Mouse (Mus musculus): Measurements from ENCODE around the gene Dhx30.
A peak's percentile ranks its signal among the peaks of the same experiment; 100 is the strongest.
"Not testable (repeated sequence)": the region's sequence is repeated elsewhere in the genome, so short reads cannot be mapped to it uniquely, and the experiment has no call there.

Dhx30 gene

GRCm38 (mm10) chr9:110094761-110095160, 22.9 kb downstream of the Dhx30 start:
- DNase-seq (ENCODE audit: low spot score): no peak

- no peak for DNase-seq (ENCODE audit: low spot score)
Observed at GRCm38 (mm10) chr9:110093303-110093702, 24.3 kb downstream of the Dhx30 start.

DNA sequence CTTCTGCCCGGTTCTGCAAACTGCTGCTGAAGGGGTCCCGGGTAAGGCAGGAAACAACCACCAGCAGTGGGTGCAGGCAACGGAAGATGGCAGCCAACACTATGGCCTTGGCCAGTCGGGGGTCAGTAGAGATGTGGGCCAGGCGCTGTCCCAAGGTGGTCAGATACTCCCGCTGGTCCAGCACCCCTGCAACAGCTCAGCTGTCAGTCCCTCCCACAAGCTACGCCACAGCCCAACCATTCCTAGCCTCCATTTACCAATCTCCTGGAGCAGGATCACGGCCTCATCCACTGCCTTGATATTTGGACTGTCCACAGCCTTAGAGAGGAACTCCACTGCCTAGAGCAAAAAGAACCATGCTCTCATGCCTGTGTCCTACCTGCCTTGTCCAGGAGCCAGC, 31.9 kb downstream of the Dhx30 start:
- no peak for DNase-seq (ENCODE audit: low spot score)

- DNase-seq (ENCODE audit: low spot score): no peak
Observed at GRCm38 (mm10) chr9:110084201-110084964, 33.2 kb downstream of the Dhx30 start.

DNA sequence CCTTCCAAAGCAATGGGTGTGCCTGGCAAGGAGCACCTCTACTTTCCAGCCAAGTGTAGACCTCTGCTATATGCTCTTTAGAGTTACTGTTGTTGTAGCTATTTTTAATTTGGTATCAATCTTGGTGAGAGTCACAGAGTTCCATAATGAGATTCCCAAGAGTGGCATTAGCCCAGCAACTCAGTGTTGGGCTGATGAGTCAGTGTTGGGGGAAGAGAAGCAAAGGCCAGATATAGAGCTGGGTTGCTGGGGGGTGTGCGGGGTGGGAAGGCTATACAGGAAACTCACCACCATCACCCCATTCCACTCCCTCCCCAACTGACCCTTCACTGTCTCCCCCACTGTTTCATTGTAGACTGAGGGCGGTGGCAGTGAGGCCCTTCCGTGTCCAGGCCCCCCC, 36.6 kb downstream of the Dhx30 start:
- DNase-seq (ENCODE audit: low spot score): no peak

- not testable (repeated sequence) for DNase-seq (ENCODE audit: low spot score)
Observed at GRCm38 (mm10) chr9:110076468-110076867, 41.2 kb downstream of the Dhx30 start.

DNA sequence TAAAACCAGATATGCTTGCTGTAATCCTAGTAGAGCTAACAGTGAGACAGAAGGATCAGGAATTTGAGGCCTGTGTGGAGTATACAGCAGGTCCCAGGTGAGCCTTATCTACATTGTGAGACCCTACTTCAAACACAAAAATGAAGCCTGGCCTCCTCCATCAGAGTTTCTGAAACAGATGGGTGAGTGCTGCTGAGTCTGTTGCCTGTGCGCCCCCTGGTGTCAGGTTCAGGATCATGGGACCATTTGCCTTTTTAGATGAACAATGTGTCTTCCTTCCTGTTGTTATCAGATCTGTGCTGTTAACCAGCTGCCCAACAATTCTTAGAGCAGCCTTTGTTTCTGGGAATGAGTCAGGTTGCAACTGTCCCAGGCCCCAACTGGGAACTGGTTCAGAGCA, 45.8 kb downstream of the Dhx30 start:
- DNase-seq (ENCODE audit: low spot score): peak; percentile 66

DNA sequence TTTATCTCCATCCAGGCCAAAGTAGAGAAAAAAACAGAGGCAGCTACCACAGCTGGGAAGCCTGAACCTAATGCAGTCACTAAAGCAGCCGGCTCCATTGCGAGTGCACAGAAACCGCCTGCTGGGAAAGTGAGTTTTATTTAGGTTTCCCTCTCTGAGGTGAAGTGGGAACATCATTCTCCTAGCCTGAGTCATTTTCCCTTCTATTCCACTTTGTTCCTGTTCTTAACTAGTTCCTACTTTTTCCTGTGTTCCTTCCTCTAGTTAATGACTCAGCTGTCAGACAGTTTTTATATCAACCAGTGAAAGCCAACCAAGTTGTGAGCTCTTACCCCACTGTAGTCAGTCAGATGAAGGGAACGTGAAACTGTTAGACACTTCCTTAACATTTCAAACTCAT, 46.6 kb downstream of the Dhx30 start:
- DNase-seq (ENCODE audit: low spot score): no peak

GRCm38 (mm10) chr9:110070358-110070757, 47.3 kb downstream of the Dhx30 start:
- no peak for DNase-seq (ENCODE audit: low spot score)

DNA sequence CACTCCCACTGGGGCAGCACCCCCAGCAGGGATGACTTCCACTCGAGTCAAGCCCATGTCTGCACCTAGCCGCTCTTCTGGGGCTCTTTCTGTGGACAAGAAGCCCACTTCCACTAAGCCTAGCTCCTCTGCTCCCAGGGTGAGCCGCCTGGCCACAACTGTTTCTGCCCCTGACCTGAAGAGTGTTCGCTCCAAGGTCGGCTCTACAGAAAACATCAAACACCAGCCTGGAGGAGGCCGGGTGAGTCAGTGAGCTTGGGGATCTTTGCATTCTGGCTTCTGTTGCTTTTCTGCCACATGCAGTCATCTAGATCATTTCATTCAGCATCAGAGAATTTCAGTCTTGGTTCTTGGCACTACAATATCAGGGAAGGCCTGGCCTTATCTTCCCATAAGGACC, 48.9 kb downstream of the Dhx30 start:
- DNase-seq (ENCODE audit: low spot score): no peak

GRCm38 (mm10) chr9:110064641-110065040, 53.0 kb downstream of the Dhx30 start:
- DNase-seq (ENCODE audit: low spot score): no peak

DNA sequence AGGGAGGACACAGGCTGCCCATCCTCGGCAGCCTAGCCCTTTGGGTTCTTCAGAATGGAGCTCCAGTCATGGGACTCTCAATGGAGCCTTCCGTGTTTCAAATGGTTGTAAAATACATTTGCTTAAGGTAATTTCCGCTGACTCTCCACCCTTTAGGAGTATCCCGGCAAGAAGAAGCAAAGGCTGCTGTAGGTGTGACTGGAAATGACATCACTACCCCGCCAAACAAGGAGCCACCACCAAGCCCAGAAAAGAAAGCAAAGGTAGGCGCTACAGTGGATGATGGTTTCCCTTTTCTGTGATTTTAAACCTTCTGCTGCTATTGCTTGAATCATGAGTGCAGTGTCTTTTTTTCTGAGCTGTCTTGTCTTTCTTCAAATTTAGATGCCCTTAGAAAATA, 54.8 kb downstream of the Dhx30 start:
- DNase-seq (ENCODE audit: low spot score): no peak

GRCm38 (mm10) chr9:110062405-110062804, 55.2 kb downstream of the Dhx30 start:
- DNase-seq (ENCODE audit: low spot score): no peak

DNA sequence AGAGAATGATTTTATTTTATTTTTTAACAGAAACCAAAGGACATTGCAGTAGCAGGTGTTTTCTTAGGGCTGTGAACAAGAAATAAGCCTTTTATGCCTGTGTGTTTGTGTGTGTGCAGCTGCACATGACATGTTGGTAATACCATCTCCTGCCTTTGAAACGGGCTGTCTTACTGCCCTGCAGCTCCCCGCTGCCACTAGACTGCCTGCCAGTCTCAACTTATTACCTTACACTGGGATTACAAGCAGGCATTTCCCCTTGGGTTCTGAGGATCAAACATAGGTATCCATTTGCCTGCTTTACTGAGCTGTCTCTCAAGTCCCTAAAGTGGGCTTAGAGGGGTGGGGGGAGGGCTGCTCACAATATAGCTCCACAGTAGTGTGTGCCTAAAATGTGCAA, 56.9 kb downstream of the Dhx30 start:
- DNase-seq (ENCODE audit: low spot score): no peak

GRCm38 (mm10) chr9:110057200-110057599, 60.4 kb downstream of the Dhx30 start:
- DNase-seq (ENCODE audit: low spot score): no peak

DNA sequence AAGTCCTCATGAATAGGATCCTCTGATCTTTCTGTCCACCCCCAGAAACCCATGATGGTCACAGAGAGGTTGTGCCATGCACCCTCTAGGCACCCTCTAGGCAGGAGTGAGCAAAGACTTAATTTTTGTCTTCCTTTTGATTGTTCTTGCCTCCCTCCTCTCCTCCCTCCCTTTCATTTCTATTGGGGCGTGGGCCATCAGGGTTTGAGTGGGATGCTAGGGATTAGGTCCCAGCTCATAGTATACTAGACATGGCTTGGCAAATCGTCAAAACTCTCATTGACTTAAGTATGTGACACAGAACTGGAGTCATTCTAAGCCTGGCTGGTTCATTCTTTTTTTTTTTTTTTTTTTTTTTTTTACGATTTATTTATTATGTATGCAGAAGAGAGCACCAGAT, 62.8 kb downstream of the Dhx30 start:
- no peak for DNase-seq (ENCODE audit: low spot score)

GRCm38 (mm10) chr9:110054080-110054421, 63.6 kb downstream of the Dhx30 start:
- no peak for DNase-seq (ENCODE audit: low spot score)

- no peak for DNase-seq (ENCODE audit: low spot score)
Observed at GRCm38 (mm10) chr9:110053305-110054079, 64.1 kb downstream of the Dhx30 start.

GRCm38 (mm10) chr9:110052951-110053304, 64.7 kb downstream of the Dhx30 start:
- DNase-seq (ENCODE audit: low spot score): no peak

GRCm38 (mm10) chr9:110051869-110052661, 65.6 kb downstream of the Dhx30 start:
- no peak for DNase-seq (ENCODE audit: low spot score)

GRCm38 (mm10) chr9:110051184-110051583, 66.4 kb downstream of the Dhx30 start:
- no peak for DNase-seq (ENCODE audit: low spot score)

- no peak for DNase-seq (ENCODE audit: low spot score)
Observed at GRCm38 (mm10) chr9:110047857-110048256, 69.8 kb downstream of the Dhx30 start.

GRCm38 (mm10) chr9:110047260-110047659, 70.4 kb downstream of the Dhx30 start:
- DNase-seq (ENCODE audit: low spot score): no peak
